Comparison of ENCODE assay signal across 21 mouse cellular contexts in the genomic region with DNA sequence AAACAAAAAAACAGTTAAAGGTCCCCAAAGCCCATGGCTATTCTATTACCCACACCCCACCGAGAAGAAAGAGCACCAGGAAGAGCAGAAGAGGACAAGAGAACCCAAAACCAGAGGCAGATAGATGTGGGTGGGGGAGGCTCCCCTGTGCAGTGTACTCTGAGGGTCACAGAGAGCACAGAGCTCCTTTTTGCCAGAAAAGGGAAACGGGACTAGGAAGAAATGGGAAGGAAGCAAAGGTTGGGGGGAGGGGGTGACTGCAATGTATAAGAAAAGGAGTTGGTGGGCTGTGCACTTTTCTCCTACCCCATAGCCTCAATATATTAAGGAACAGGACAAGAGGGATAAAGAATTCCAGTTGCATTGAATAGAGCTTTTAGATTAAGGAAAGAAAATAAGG. TPM values are rescaled to one million over a fixed set of nuclear protein-coding genes. Genes with fewer than 3 reads are reported as not detected.
"Had no signal": no experiment of that assay in that cellular context is flagged by ENCODE, and none has a peak within 500 bp of the region (broad histone marks: within the 10 kb centered on the region; RNA-seq: fewer than 3 reads in every experiment).

No protein-coding gene starts in this region.

- H3K4me1 ChIP-seq: neural tube, embryonic 12.5 days; neural tube, embryonic 13.5 days; neural tube, embryonic 15.5 days; stomach, embryonic 15.5 days had no signal

- H3K9me3 ChIP-seq: neural tube, embryonic 12.5 days; neural tube, embryonic 13.5 days; neural tube, embryonic 15.5 days; stomach, embryonic 15.5 days had no signal

- H3K9ac ChIP-seq: neural tube, embryonic 12.5 days; neural tube, embryonic 13.5 days; neural tube, embryonic 15.5 days; stomach, embryonic 15.5 days had no signal

- H3K27ac ChIP-seq: neural tube, embryonic 12.5 days; neural tube, embryonic 13.5 days; neural tube, embryonic 15.5 days; stomach, embryonic 15.5 days; stomach, postnatal 0 days had no signal

- DNase-seq: retina, postnatal 1 day; right cerebral cortex, adult 18-20 months; right cerebral cortex, postnatal 14 days; right cerebral cortex, postnatal 25 days; right cerebral cortex, postnatal 4 days; spleen, adult 18-20 months; thymus, adult 18-20 months; thymus, adult 2 months; thymus, postnatal 14 days; thymus, postnatal 25 days; thymus, postnatal 36 days; thymus, postnatal 4 days had no signal

- H3K27me3 ChIP-seq: neural tube, embryonic 12.5 days; neural tube, embryonic 13.5 days; neural tube, embryonic 15.5 days; stomach, embryonic 15.5 days had no signal

- H3K4me2 ChIP-seq: neural tube, embryonic 12.5 days; neural tube, embryonic 13.5 days; neural tube, embryonic 15.5 days; stomach, embryonic 15.5 days had no signal

- H3K4me3 ChIP-seq: neural tube, embryonic 12.5 days; neural tube, embryonic 13.5 days; neural tube, embryonic 15.5 days; stomach, embryonic 15.5 days had no signal

RNA-seq across cellular contexts. Expression of a gene that starts 57.9 kb away (rescaled TPM):
- total RNA-seq: neutrophil, adult 5-6 weeks had no signal
- polyA plus RNA-seq: small intestine, adult 2 months; spleen, adult 2 months; thymus, adult 2 months; urinary bladder, adult 2 months had no signal
